Mouse (Mus musculus) adrenal gland, adult 8-10 months (tissue): Measurements from ENCODE around the gene Ogg1. TPM values are rescaled to one million over a fixed set of nuclear protein-coding genes. Genes with fewer than 3 reads are reported as not detected.

Experiments
- DNase-seq: peaks from one replicate; pipeline ENCODE4 v3.0.0; 2022
- total RNA-seq, 4 experiments: library from RNA; stranded (reverse); gene quantifications; 2 replicates each; pipeline ENCODE4 v1.2.4; 2022

Ogg1 gene
- total RNA-seq, 4 experiments from 2014 or later: 14.4 to 21.7 (median 17.1) TPM

DNA sequence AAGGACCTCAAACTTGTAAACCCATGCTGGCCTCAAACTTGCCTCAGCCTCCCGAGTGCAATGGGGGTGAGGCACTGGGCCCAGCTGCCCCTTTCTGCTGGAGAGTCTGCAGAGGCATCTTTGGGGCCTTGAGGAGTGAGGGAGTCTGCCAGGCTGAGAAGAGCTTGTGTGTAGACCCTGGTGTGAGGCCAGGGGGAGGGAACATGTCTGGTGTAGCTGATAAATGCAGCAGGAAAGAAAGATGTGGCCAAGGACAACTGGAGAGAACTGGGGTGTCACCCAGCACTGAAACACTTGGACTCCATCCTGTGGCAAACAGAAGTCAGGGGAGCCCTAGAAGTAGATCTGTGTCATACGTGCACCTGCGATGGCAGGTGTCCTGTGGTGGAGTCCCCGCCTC is 46.7 kb downstream of the Ogg1 start:
- DNase-seq: no peak

DNA sequence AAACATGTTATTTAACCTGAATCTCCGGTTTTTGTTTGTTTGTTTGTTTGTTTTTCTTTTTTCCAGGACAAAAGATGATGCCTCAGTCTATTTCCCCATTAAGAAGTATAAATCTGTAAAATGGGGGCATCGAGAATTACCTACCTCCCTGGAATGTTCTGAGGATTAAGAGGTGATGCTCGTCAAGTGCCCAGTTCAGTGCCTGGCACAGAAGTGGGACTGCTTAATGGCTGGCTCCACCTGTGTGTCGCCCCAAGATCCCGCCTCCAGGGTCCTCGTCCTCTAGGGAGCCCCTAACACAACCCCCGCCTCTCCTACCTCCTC is 50.4 kb downstream of the Ogg1 start:
- DNase-seq: no peak

DNA sequence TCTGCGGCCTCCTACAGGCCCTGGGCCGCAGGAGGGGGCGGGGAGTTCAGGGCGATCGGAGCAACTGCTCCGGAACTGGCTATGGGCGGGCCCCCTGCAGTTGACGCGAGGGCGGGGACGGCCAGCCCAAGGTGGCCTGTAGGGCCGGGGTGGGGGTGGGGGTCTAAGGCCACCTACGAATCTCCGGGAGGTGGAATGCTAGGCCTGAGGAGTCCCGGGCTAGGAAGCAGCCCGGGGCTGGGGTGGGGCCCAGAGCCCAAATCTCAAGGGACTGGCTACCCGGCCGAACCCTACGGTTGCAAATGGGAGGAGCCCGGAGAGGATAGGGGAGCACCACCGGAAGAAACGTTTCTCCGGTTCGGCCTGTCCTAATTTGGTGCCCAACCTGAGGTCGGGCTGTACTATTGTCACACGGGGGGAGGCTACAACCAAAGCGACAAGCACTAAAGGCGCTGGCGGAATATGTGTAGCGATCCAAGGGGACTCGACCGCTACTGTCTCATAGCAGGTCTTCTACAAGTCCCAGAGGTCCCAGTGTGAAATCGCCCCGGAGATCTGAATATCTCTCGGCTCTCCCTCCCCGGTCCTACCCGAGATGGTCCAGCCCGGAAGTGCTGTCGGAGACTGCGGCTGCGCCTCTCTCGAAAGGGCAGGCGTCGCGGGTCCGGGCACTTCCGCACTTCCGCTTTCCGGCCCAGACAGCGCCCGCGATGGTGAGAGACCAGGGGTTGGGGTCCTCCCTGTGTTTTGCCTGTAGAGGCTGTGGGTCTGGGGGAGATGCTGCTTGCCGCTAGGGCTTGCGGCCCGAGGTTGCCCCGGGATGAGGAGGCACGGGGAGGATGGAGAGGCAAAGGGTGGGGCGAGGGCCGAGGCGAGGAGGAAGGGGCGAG is 51.0 kb downstream of the Ogg1 start, which contains the start of the genes Tada3 and Arpc4:
TSS of gene Tada3 (minus strand) at position 388 of the 890 bp plus-strand sequence.
TSS of gene Arpc4 (plus strand) at position 620 of the 890 bp plus-strand sequence.
- DNase-seq: peak; percentile 86

DNA sequence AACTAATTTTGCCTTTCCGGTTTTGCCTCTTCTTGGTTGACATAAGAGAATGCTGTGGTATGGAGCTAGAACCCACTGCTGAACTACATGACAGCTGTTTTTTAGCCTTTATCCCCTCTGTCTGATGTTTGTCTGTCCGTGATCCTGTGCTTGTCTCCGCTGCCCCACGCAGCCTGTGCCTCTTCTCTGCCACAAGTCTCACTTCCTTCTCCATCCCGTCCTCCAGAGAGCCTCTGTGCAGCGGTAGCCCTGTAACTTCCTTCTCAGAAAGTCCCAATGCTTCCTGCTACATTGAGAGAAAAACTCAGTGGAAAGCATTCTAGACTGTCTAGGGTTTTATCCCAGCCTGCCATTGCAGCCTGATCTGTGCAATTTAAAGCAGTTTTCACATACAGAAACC is 52.5 kb downstream of the Ogg1 start:
- DNase-seq: no peak

DNA sequence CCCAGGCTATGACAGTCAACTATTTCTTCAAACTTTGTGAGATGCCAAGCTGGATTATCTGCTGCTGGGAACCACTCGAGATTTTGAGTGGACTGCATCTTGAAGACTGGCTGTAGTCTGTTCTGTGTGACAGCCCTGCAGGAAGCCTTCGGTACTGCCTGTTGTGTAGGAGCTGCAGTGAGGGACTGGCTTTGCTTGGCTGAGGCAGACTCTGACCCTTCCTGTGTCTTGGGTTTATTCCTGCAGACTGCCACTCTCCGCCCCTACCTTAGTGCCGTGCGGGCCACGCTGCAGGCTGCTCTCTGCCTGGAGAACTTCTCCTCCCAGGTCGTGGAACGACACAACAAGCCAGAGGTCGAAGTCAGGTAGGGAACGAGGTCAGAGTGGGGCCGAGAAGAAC is 53.7 kb downstream of the Ogg1 start:
- DNase-seq: no peak

DNA sequence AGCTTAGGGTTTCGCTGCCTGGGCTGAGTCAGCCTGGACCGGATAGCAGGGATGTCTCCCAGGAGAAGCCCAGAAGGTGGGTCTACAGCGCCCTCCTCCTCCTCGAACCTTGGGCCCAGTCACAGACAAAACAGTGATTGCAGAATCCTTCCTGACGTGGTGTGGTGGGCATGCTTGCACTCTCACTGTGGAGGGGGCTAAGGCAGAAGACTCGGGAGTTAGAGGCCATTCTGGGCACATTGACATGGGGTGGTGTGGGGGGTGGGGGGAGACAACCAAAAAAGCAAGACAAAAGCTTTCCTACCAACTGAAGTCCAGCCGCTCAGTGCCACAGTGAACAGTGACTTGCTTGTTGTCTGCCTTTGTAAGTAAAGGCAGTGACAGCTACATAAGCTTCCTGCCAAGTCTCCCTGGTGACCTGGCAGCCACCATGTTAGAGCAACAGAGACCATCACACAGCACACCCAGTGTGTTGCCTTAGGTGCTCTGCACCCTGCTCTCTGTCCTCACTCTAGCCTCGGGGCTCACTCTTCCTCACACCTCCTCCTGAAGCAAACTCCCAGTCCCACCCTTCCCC is 57.7 kb downstream of the Ogg1 start:
- DNase-seq: no peak

Other genes starting within 250 kb of the Ogg1 start
- 100 to 1,000 TPM in 2 of 4 experiments, 10 to 100 TPM in 2; 88.7 to 146 (median 108) TPM for gene Setd5, start 249.6 kb upstream of the Ogg1 start, total RNA-seq
- gene Lhfpl4, start 131.6 kb upstream of the Ogg1 start, total RNA-seq: 1 to 10 TPM; 5.2 to 8.5 (median 6.6) TPM
- 10 to 100 TPM; 19.6 to 24.8 (median 23.1) TPM for gene Mtmr14, start 89.1 kb upstream of the Ogg1 start, total RNA-seq
- 1 to 10 TPM; 4.4 to 8.6 (median 5.8) TPM for gene Cpne9, start 44.7 kb upstream of the Ogg1 start, total RNA-seq
- gene Brpf1, start 19.8 kb upstream of the Ogg1 start, total RNA-seq: 10 to 100 TPM; 19.5 to 32.3 (median 29.5) TPM
- 10 to 100 TPM; 50.1 to 74.6 (median 64.6) TPM for gene Camk1, start 17.0 kb downstream of the Ogg1 start, total RNA-seq
- 10 to 100 TPM; 39.3 to 47.1 (median 43.4) TPM for gene Tada3, start 50.9 kb downstream of the Ogg1 start, total RNA-seq
- 100 to 1,000 TPM; 199 to 228 (median 204) TPM for gene Arpc4, start 51.1 kb downstream of the Ogg1 start, total RNA-seq
- gene Ttll3, start 62.3 kb downstream of the Ogg1 start, total RNA-seq: 1 to 10 TPM; 2.6 to 7.4 (median 3.9) TPM
- 10 to 100 TPM in 3 of 4 experiments, 1 to 10 TPM in 1; 7.6 to 13.8 (median 11.6) TPM for gene Rpusd3, start 92.4 kb downstream of the Ogg1 start, total RNA-seq
- gene Cidec, start 108.8 kb downstream of the Ogg1 start, total RNA-seq: 100 to 1,000 TPM; 185 to 405 (median 283) TPM
- 10 to 100 TPM; 40.6 to 52.5 (median 46.4) TPM for gene Jagn1, start 115.6 kb downstream of the Ogg1 start, total RNA-seq
- gene Il17re, start 131.5 kb downstream of the Ogg1 start, total RNA-seq: 1 to 10 TPM in 3 of 4 experiments, under 1 TPM in 1; 0.74 to 1.9 (median 1.1) TPM
- gene Il17rc, start 144.5 kb downstream of the Ogg1 start, total RNA-seq: 10 to 100 TPM; 17.5 to 29.1 (median 24.0) TPM
- 10 to 100 TPM; 60.8 to 69.9 (median 67.4) TPM for gene Creld1, start 156.3 kb downstream of the Ogg1 start, total RNA-seq
- gene Prrt3, start 175.0 kb downstream of the Ogg1 start, total RNA-seq: under 1 TPM; 0.20 to 0.40 (median 0.31) TPM
- gene Emc3, start 204.7 kb downstream of the Ogg1 start, total RNA-seq: 100 to 1,000 TPM in 1 of 4 experiments, 10 to 100 TPM in 3; 81.3 to 119 (median 96.3) TPM
- gene Fancd2, start 204.7 kb downstream of the Ogg1 start, total RNA-seq: 1 to 10 TPM in 2 of 4 experiments, under 1 TPM in 2; 0.35 to 2.0 (median 0.88) TPM